Mouse (Mus musculus) midbrain, embryonic 14.5 days (tissue): ENCODE results near the gene Rbm26. TPM values are rescaled to one million over a fixed set of nuclear protein-coding genes. Genes with fewer than 3 reads are reported as not detected.

Source experiments
- polyA plus RNA-seq: library from polyadenylated mRNA; unstranded; fragments of >200 nt; fragmentation: Nextera tagmentation; extraction: Ambion mirVana; gene quantifications from 2 replicates; pipeline ENCODE4 v1.2.1, GENCODE M21; 2014

Rbm26 gene
- polyA plus RNA-seq, 1 experiment from 2014 or later: 47.3 TPM

Other genes with a start within 250 kb of the Rbm26 start
- 127 and 128 TPM in 2 replicates for gene Ndfip2, start 81.2 kb upstream of the Rbm26 start, polyA plus RNA-seq